Mouse (Mus musculus) embryo, embryonic 10 days (tissue): ENCODE data around the gene Cpt1c.

Experiments
- DNase-seq: peaks from one replicate; pipeline ENCODE4 v3.0.0-alpha.2; 2015; ENCODE audit warnings: low spot score

Cpt1c gene

GRCm38 (mm10) chr7:44962831-44963230 lies 11.8 kb downstream of the Cpt1c start:
- DNase-seq = no peak

- no peak for DNase-seq
These were observed 12.3 kb downstream of the Cpt1c start for GRCm38 (mm10) chr7:44962337-44962736.

GRCm38 (mm10) chr7:44960512-44960910 lies 14.1 kb downstream of the Cpt1c start:
- DNase-seq = no peak

- DNase-seq = no peak
These were observed 14.7 kb downstream of the Cpt1c start for GRCm38 (mm10) chr7:44959874-44960511.

- DNase-seq = no peak
These were observed 15.4 kb downstream of the Cpt1c start for GRCm38 (mm10) chr7:44959281-44959680.

- DNase-seq = peak; percentile 65
These were observed 16.4 kb downstream of the Cpt1c start for GRCm38 (mm10) chr7:44958208-44958607.

GRCm38 (mm10) chr7:44957183-44957835 lies 17.3 kb downstream of the Cpt1c start:
- DNase-seq = no peak

- DNase-seq = no peak
These were observed 18.4 kb downstream of the Cpt1c start for GRCm38 (mm10) chr7:44956266-44956665.

- DNase-seq = peak; percentile 54
These were observed 19.0 kb downstream of the Cpt1c start for GRCm38 (mm10) chr7:44955628-44956027.

GRCm38 (mm10) chr7:44954091-44954885 lies 20.4 kb downstream of the Cpt1c start:
- no peak for DNase-seq

- DNase-seq = no peak
These were observed 21.1 kb downstream of the Cpt1c start for GRCm38 (mm10) chr7:44953561-44953960.

- peak; percentile 97 for DNase-seq
These were observed 21.9 kb downstream of the Cpt1c start for GRCm38 (mm10) chr7:44952611-44953306.

- peak; percentile 66 for DNase-seq
These were observed 22.7 kb downstream of the Cpt1c start for GRCm38 (mm10) chr7:44951960-44952359.

- DNase-seq = no peak
These were observed 24.7 kb downstream of the Cpt1c start for GRCm38 (mm10) chr7:44949922-44950321.

GRCm38 (mm10) chr7:44942904-44943303 lies 31.7 kb downstream of the Cpt1c start, which contains the start of gene Tsks:
Tsks (plus strand) TSS chr7:44943204.
- no peak for DNase-seq

GRCm38 (mm10) chr7:44938680-44939079 lies 36.0 kb downstream of the Cpt1c start:
- no peak for DNase-seq

- peak; percentile 100 for DNase-seq
These were observed 45.2 kb downstream of the Cpt1c start, which contains the start of gene Ap2a1 for GRCm38 (mm10) chr7:44929204-44930151. Ap2a1 (minus strand) TSS chr7:44929496.

GRCm38 (mm10) chr7:44928570-44928969 lies 46.1 kb downstream of the Cpt1c start:
- no peak for DNase-seq

GRCm38 (mm10) chr7:44925468-44925867 lies 49.2 kb downstream of the Cpt1c start:
- peak; percentile 58 for DNase-seq

- DNase-seq = no peak
These were observed 52.1 kb downstream of the Cpt1c start for GRCm38 (mm10) chr7:44922530-44922929.

- no peak for DNase-seq
These were observed 55.5 kb downstream of the Cpt1c start for GRCm38 (mm10) chr7:44919127-44919526.
